Mouse (Mus musculus) cerebellum, adult 2 months (tissue): Measurements from ENCODE around the gene Tollip.

ENCODE experiments used
- CTCF ChIP-seq: fragments of 200-500 bp; IDR thresholded peaks from 2 replicates; pipeline ENCODE4 v1.5.1; 2011; ENCODE audit warnings: low read depth, mild to moderate bottlenecking, control low read depth, low read length, moderate library complexity, borderline replicate concordance; ENCODE audit not compliant: insufficient read depth
- POLR2A ChIP-seq: fragments of 200-500 bp; IDR thresholded peaks from 2 replicates; pipeline ENCODE4 v1.6.1; 2011; ENCODE audit warnings: low read length, control low read depth, borderline replicate concordance; ENCODE audit not compliant: insufficient read depth

DNA sequence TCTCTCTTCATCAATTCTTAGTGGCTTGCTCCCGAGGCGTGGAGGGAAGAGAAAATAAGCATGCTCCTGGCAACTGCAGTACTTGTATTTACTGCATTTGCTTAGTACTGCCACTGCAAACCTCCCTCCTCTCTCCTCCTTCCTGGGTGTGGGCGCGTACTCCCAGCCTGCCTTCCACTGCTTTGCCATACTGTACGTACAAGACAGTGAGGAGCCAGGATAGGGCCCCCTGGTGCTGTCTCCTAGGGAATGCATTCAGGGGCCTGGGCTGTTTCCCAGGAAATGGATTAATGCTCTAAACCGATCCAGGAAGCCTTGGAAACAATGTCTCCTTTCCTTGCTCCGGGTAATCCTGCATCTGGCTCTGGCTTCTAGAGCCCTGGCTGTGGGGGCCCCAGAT lies 27.6 kb upstream of the Tollip start:
- TF ChIP-seq POLR2A (no peak), CTCF (no peak)
